In genomic region chr5:64364432-64365125, GRCm38 (mm10) we compare ENCODE assay signal across 8 mouse cellular contexts.
A peak's percentile ranks its signal among the peaks of the same experiment; 100 is the strongest.
DNase-seq lines count a peak whose midpoint lies in the region; ATAC-seq lines count a peak whose summit lies in the region.

No protein-coding gene starts in this region.

- peak overlapping the region; percentile 62 for H3K27ac ChIP-seq in brown adipose tissue, adult 24 weeks (replicated peaks; ENCODE audit: low read depth, low read length)
- peak overlapping the region; percentile 57 for H3K27ac ChIP-seq in kidney, embryonic 16.5 days (ENCODE audit: low read length)
- peak overlapping the region; percentile 64 for H3K27ac ChIP-seq in midbrain, embryonic 10.5 days (replicated peaks)

- H3K9ac ChIP-seq in kidney, embryonic 16.5 days (replicated peaks; ENCODE audit: low read length), result no peak overlapping the region

- 43% methylated on average over 7 of the region's 7 CpGs for WGBS in kidney, embryonic 16.5 days
- WGBS in midbrain, embryonic 10.5 days, result 61% methylated on average over 7 of the region's 7 CpGs

- no peak overlapping the region for H3K4me3 ChIP-seq in brown adipose tissue, adult 24 weeks (ENCODE audit: insufficient read depth, low read depth, low read length)
- no peak overlapping the region for H3K4me3 ChIP-seq in kidney, embryonic 16.5 days (ENCODE audit: low read length)
- H3K4me3 ChIP-seq in midbrain, embryonic 10.5 days, result no peak overlapping the region

- no peak overlapping the region for H3K4me2 ChIP-seq in kidney, embryonic 16.5 days (replicated peaks; ENCODE audit: low read depth, low read length)

- H3K9me3 ChIP-seq in kidney, embryonic 16.5 days (ENCODE audit: low read length), result no peaks in the 10 kb centered on the region; the same call in 1 of the 2 replicates
- no peaks in the 10 kb centered on the region; the same call in 1 of the 2 replicates for H3K9me3 ChIP-seq in midbrain, embryonic 10.5 days (replicated peaks)

- H3K4me1 ChIP-seq in brown adipose tissue, adult 24 weeks (ENCODE audit: control insufficient read depth, insufficient read depth, insufficient read length, low read length), result peaks cover 45% of the 10 kb centered on the region
- H3K4me1 ChIP-seq in kidney, embryonic 16.5 days (ENCODE audit: insufficient read depth, low read length), result peaks cover 37% of the 10 kb centered on the region
- H3K4me1 ChIP-seq in midbrain, embryonic 10.5 days, result peaks cover 40% of the 10 kb centered on the region

- DNase-seq in frontal cortex, postnatal 36 days (ENCODE audit: low spot score in 2 of 2), result peak; percentile 42 to 57
- DNase-seq in frontal cortex, postnatal 10 days (ENCODE audit: low spot score in 2 of 2), result no peak
- peak; percentile 82 for DNase-seq in heart, adult 8-10 months (ENCODE audit: low spot score)
- no peak for DNase-seq in midbrain, embryonic 10.5 days (ENCODE audit: low spot score)
- no peak for DNase-seq in thymus, postnatal 14 days
- DNase-seq in embryo, embryonic 10 days (ENCODE audit: low spot score), result no peak

- peak; percentile 61 for ATAC-seq in kidney, embryonic 16.5 days (ENCODE audit: low FRiP score, low TSS enrichment)

- no peaks in the 10 kb centered on the region for H3K27me3 ChIP-seq in kidney, embryonic 16.5 days (ENCODE audit: insufficient read depth, low read length)
- H3K27me3 ChIP-seq in midbrain, embryonic 10.5 days (ENCODE audit: low read depth, poor library complexity, severe bottlenecking), result no peaks in the 10 kb centered on the region

- no peaks in the 10 kb centered on the region for H3K36me3 ChIP-seq in kidney, embryonic 16.5 days (ENCODE audit: insufficient read depth, low read length)
- no peaks in the 10 kb centered on the region for H3K36me3 ChIP-seq in midbrain, embryonic 10.5 days

Comparison
In these comparisons a context has a peak if more than half of its experiments do, and no peak if none do; other contexts are left out.
1. DNase-seq: peak in frontal cortex, postnatal 36 days (2 of 2) and heart, adult 8-10 months (single experiment); none in frontal cortex, postnatal 10 days (0 of 2), midbrain, embryonic 10.5 days (single experiment), thymus, postnatal 14 days (single experiment) and embryo, embryonic 10 days (single experiment).
2. Peak in every context shown above with its lines, with median percentiles within 50 percentile points of each other: H3K27ac ChIP-seq.